Mouse (Mus musculus) ES-Bruce4 (cell line): ENCODE data around the gene Chrdl2.

ENCODE experiments used
- CTCF ChIP-seq: IDR thresholded peaks from one replicate; pipeline ENCODE4 v1.8.1; 2011; ENCODE audit warnings: low read depth, low read length
- EP300 ChIP-seq: IDR thresholded peaks from 2 replicates; pipeline ENCODE4 v1.6.1; 2011; ENCODE audit warnings: low read depth, low read length; ENCODE audit not compliant: insufficient read depth
- POLR2A ChIP-seq: IDR thresholded peaks from one replicate; pipeline ENCODE4 v1.8.1; 2011; ENCODE audit warnings: low read length; ENCODE audit not compliant: insufficient read depth

DNA sequence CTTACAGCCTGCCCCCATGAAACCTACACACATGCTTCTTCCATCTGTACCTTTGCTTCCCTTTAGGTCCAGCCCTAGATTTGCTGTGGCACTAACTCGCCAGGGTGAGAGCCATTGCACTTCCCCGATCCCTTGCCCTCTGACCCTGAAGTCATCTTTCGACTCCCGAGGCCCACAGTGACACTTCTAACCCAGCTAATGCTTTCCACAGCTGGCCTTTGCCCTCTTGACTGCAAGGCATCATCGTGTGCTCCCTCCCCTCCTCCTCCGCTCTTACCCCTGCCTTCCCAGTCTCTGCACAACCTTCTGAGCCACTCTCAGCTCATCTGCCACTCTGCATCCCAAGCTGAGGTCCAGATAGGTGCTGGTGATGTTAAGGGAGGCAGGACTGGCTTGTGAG is 6.5 kb downstream of the Chrdl2 start:
- no peak for TF ChIP-seq CTCF
- no peak for TF ChIP-seq EP300
- TF ChIP-seq POLR2A, result no peak
